Comparison of ENCODE assay signal across 25 mouse cellular contexts in genomic region chr3:152465338-152465737, GRCm38 (mm10).
A peak's percentile ranks its signal among the peaks of the same experiment; 100 is the strongest.
DNase-seq lines count a peak whose midpoint lies in the region; ATAC-seq and TF ChIP-seq lines count a peak whose summit lies in the region.
"Had no signal": no experiment of that assay in that cellular context is flagged by ENCODE, and none has a peak within 500 bp of the region (broad histone marks: within the 10 kb centered on the region; RNA-seq: fewer than 3 reads in every experiment).

No protein-coding gene starts in this region.

- peaks cover 28 to 39% of the 10 kb centered on the region in 2 experiments for H3K36me3 ChIP-seq in CH12.LX (replicated peaks in 1 of 2; ENCODE audit: control insufficient read depth in 1 of 2, insufficient read depth in 1 of 2, low read length in 1 of 2)
- peaks cover 4% of the 10 kb centered on the region; the same call in 1 of the 2 replicates for H3K36me3 ChIP-seq in ES-E14 (ENCODE audit: control insufficient read depth, insufficient read depth, low read length, poor library complexity, severe bottlenecking)
- H3K36me3 ChIP-seq in kidney, embryonic 14.5 days (ENCODE audit: control insufficient read depth, insufficient read depth, low read length) = peaks cover 13% of the 10 kb centered on the region; the same call in 1 of the 2 replicates

- no peaks in the 10 kb centered on the region for H3K9me3 ChIP-seq in CH12.LX (replicated peaks; ENCODE audit: low read length)
- no peaks in the 10 kb centered on the region for H3K9me3 ChIP-seq in ES-E14 (ENCODE audit: control insufficient read depth, insufficient read depth, low read depth, low read length)
- no peaks in the 10 kb centered on the region for H3K9me3 ChIP-seq in kidney, embryonic 14.5 days (ENCODE audit: control insufficient read depth, low read length)
- H3K9me3 ChIP-seq: embryonic facial prominence, embryonic 13.5 days; embryonic facial prominence, embryonic 15.5 days; forebrain, embryonic 10.5 days; forebrain, embryonic 12.5 days had no signal

- no peak overlapping the region for H3K4me2 ChIP-seq in CH12.LX (ENCODE audit: insufficient read depth, low read depth, poor library complexity, severe bottlenecking)
- H3K4me2 ChIP-seq in kidney, embryonic 14.5 days (replicated peaks; ENCODE audit: low read depth, low read length) = no peak overlapping the region
- H3K4me2 ChIP-seq: embryonic facial prominence, embryonic 13.5 days; embryonic facial prominence, embryonic 15.5 days; forebrain, embryonic 12.5 days had no signal

- H3K27me3 ChIP-seq in CH12.LX (replicated peaks) = no peaks in the 10 kb centered on the region
- no peaks in the 10 kb centered on the region for H3K27me3 ChIP-seq in kidney, embryonic 14.5 days (ENCODE audit: control insufficient read depth, insufficient read depth, low read length)
- H3K27me3 ChIP-seq: embryonic facial prominence, embryonic 13.5 days; embryonic facial prominence, embryonic 15.5 days; forebrain, embryonic 12.5 days had no signal

- H3K79me2 ChIP-seq in CH12.LX (replicated peaks; ENCODE audit: control insufficient read depth, extremely low read depth, insufficient read depth, poor library complexity, severe bottlenecking) = peaks cover 3% of the 10 kb centered on the region; the same call in 1 of the 2 replicates

- H3K9ac ChIP-seq in CH12.LX (ENCODE audit: insufficient read depth, low read depth) (no peak overlapping the region), ES-E14 (ENCODE audit: insufficient read depth, low read depth, low read length, poor library complexity, severe bottlenecking) (no peak overlapping the region)
- H3K9ac ChIP-seq in kidney, embryonic 14.5 days (ENCODE audit: low read depth, low read length) = no peak overlapping the region
- H3K9ac ChIP-seq: embryonic facial prominence, embryonic 13.5 days; embryonic facial prominence, embryonic 15.5 days; forebrain, embryonic 12.5 days; forebrain, postnatal 0 days had no signal

- H3K4me1 ChIP-seq in CH12.LX (ENCODE audit: control insufficient read depth in 1 of 2, insufficient read depth in 2 of 2) (peaks cover 14 to 27% of the 10 kb centered on the region in 2 experiments), ES-E14 (ENCODE audit: control insufficient read depth in 2 of 2, insufficient read depth in 2 of 2, low read length in 2 of 2, poor library complexity in 1 of 2) (peaks cover 0 to 5% of the 10 kb centered on the region in 2 experiments; a peak in 2 of 4 replicates)
- H3K4me1 ChIP-seq in kidney, embryonic 14.5 days (ENCODE audit: control insufficient read depth, insufficient read depth, low read length) = peaks cover 8% of the 10 kb centered on the region; the same call in 1 of the 2 replicates
- H3K4me1 ChIP-seq: forebrain, embryonic 12.5 days had no signal

- H3K27ac ChIP-seq in CH12.LX (ENCODE audit: insufficient read depth, low read depth) (no peak overlapping the region), ES-E14 (ENCODE audit: insufficient read depth, low read depth, low read length, poor library complexity, severe bottlenecking) (no peak overlapping the region)
- no peak overlapping the region for H3K27ac ChIP-seq in kidney, embryonic 14.5 days (ENCODE audit: low read depth, low read length)
- H3K27ac ChIP-seq: embryonic facial prominence, embryonic 13.5 days; embryonic facial prominence, embryonic 15.5 days; forebrain, embryonic 10.5 days; forebrain, embryonic 12.5 days had no signal

- TF ChIP-seq RAD21 in CH12.LX (IDR thresholded peaks at IDR 0.05; ENCODE audit: low read depth, low read length) = no peak

- no peak for TF ChIP-seq CTCF in CH12.LX (conservative IDR thresholded peaks at IDR 0.05 in 1 of 2, IDR thresholded peaks at IDR 0.05 in 1 of 2; ENCODE audit: low read depth in 2 of 2, low read length in 2 of 2)

- dilution Hi-C loops in CH12.LX (cut with MboI; ENCODE audit: extremely low pct_ligation_motif_present, extremely low pct_unique_long_range_greater_than_20kb, low sequenced_read_pairs) = no loop called here

- no peak for TF ChIP-seq POLR2A in CH12.LX (IDR thresholded peaks at IDR 0.05; ENCODE audit: low read depth, low read length)

- WGBS in kidney, embryonic 14.5 days = 89% methylated on average over 5 of the region's 6 CpGs

- peak; percentile 1 for DNase-seq in adrenal gland, postnatal 10 days
- no peak for DNase-seq in adrenal gland, postnatal 36 days
- no peak for DNase-seq in CH12.LX (ENCODE audit: extremely low read depth)
- no peak for DNase-seq in ES-E14 (ENCODE audit: low read depth, low spot score)
- peak; percentile 57 for DNase-seq in ZHBTc4 (ENCODE audit: low read depth, low spot score)
- DNase-seq in embryo, embryonic 10.5 days (ENCODE audit: low spot score) = no peak
- DNase-seq: adrenal gland, adult 2 months; adrenal gland, postnatal 14 days; B cell, adult 2 months; cerebellum, adult 11 months; cerebellum, adult 18-20 months; cerebellum, adult 8-10 months; cerebellum, adult 9-11 months; cerebellum, postnatal 14 days; cerebellum, postnatal 36 days; embryo, embryonic 11 days; forebrain, postnatal 0 days had no signal

- in situ Hi-C loops in CH12.LX (cut with MboI; ENCODE audit: low pct_ligation_motif_present, low pct_unique_long_range_greater_than_20kb, low sequenced_read_pairs) = no loop called here
- in situ Hi-C loops in ES-E14 (cut with MboI; ENCODE audit: low sequenced_read_pairs in 2 of 2, unreplicated experiment in 2 of 2) = no loop called here

- no peak for ATAC-seq in kidney, embryonic 14.5 days (ENCODE audit: low FRiP score, low TSS enrichment)
- ATAC-seq: CD4-positive, CD25-positive, alpha-beta regulatory T cell, adult 4 months; forebrain, embryonic 14.5 days; forebrain, postnatal 0 days had no signal

- no peak overlapping the region for H3K4me3 ChIP-seq in CH12.LX (replicated peaks in 1 of 3; ENCODE audit: low read depth in 2 of 3, low read length in 2 of 3, poor library complexity in 1 of 3)
- H3K4me3 ChIP-seq in ES-E14 (ENCODE audit: insufficient read depth in 1 of 2, low read depth in 1 of 2, low read length in 2 of 2, poor library complexity in 1 of 2, severe bottlenecking in 1 of 2) = no peak overlapping the region
- H3K4me3 ChIP-seq in kidney, embryonic 14.5 days (ENCODE audit: low read length) = no peak overlapping the region
- H3K4me3 ChIP-seq: embryonic facial prominence, embryonic 13.5 days; embryonic facial prominence, embryonic 15.5 days; erythroblast, embryonic 14.5 days; forebrain, embryonic 10.5 days; forebrain, embryonic 12.5 days had no signal

- no peak for TF ChIP-seq EP300 in CH12.LX (IDR thresholded peaks at IDR 0.05; ENCODE audit: low read length)

TF ChIP-seq in CH12.LX, 34 proteins besides CTCF, POLR2A, EP300 and RAD21:
- TF ChIP-seq ZNF384 (IDR thresholded peaks at IDR 0.05; ENCODE audit: low read depth, low read length) (peak; percentile 14; the same call in 1 of the 2 replicates), USF2 (conservative IDR thresholded peaks at IDR 0.05; ENCODE audit: low read depth, low read length) (no peak)

TF ChIP-seq in ES-E14, 5 proteins besides CTCF, POLR2A, EP300 and RAD21:
- no peak for TF ChIP-seq CHD2 (IDR thresholded peaks at IDR 0.05; ENCODE audit: low read depth, low read length)
- TF ChIP-seq ZNF384 (IDR thresholded peaks at IDR 0.05; ENCODE audit: low read depth, low read length) = 0 out of 2 replicates have a peak, but pooled peaks have one; percentile 45

Comparison
In these comparisons a context has a peak if more than half of its experiments do, and no peak if none do; other contexts are left out.
1. DNase-seq: peak in adrenal gland, postnatal 10 days (single experiment) and ZHBTc4 (single experiment); none in adrenal gland, postnatal 36 days (0 of 2), CH12.LX (single experiment), ES-E14 (single experiment) and embryo, embryonic 10.5 days (single experiment).